Mouse (Mus musculus) forebrain, embryonic 15.5 days (tissue): Measurements from ENCODE around the gene Sec14l1. TPM values are rescaled to one million over a fixed set of nuclear protein-coding genes. Genes with fewer than 3 reads are reported as not detected.

Experiments used
- ATAC-seq: fragments of 200-750 bp; cut with Nextera tagmentation; replicated peaks from 2 replicates; pipeline ENCODE4 v1.8.0; 2017; ENCODE audit warnings: mild to moderate bottlenecking, moderate TSS enrichment, moderate library complexity
- H3K27ac ChIP-seq: fragments of 300-500 bp; sonication (generic); replicated peaks from 2 replicates; pipeline ENCODE4 v1.5.1; 2015; ENCODE audit warnings: mild to moderate bottlenecking, inconsistent platforms
- H3K27me3 ChIP-seq: fragments of 300-500 bp; sonication (generic); 2 replicates; pipeline ENCODE4 v1.6.1; 2015; ENCODE audit warnings: inconsistent platforms
- H3K36me3 ChIP-seq: fragments of 300-500 bp; sonication (generic); 2 replicates; pipeline ENCODE4 v1.6.1; 2015; ENCODE audit warnings: mild to moderate bottlenecking, inconsistent platforms
- H3K4me1 ChIP-seq: fragments of 300-500 bp; sonication (generic); 2 replicates; pipeline ENCODE4 v1.6.1; 2015; ENCODE audit warnings: inconsistent platforms
- H3K4me2 ChIP-seq: fragments of 300-500 bp; sonication (generic); replicated peaks from 2 replicates; pipeline ENCODE4 v1.6.1; 2015; ENCODE audit warnings: mild to moderate bottlenecking, inconsistent platforms
- H3K4me3 ChIP-seq: fragments of 300-500 bp; sonication (generic); 2 replicates; pipeline ENCODE4 v1.5.1; 2015; ENCODE audit warnings: mild to moderate bottlenecking, inconsistent platforms
- H3K9ac ChIP-seq: fragments of 300-500 bp; sonication (generic); replicated peaks from 2 replicates; pipeline ENCODE4 v1.6.1; 2015; ENCODE audit warnings: mild to moderate bottlenecking, inconsistent platforms
- H3K9me3 ChIP-seq: fragments of 300-500 bp; sonication (generic); 2 replicates; pipeline ENCODE4 v1.6.1; 2016; ENCODE audit warnings: inconsistent platforms
- WGBS: fragments of 180-500 bp; shearing (Covaris S2); methylation state at CpG from one replicate; pipeline ENCODE4 v1.1.7; 2015; ENCODE audit warnings: mixed read lengths; 5-methylcytosine and 5-hydroxymethylcytosine counted together
- polyA plus RNA-seq: library from polyadenylated mRNA; unstranded; fragments of >200 nt; fragmentation: Nextera tagmentation; extraction: Ambion mirVana; gene quantifications from 2 replicates; pipeline ENCODE4 v1.2.1, GENCODE M21; 2015

The Sec14l1 gene
- polyA plus RNA-seq, 1 experiment from 2014 or later: 76.8 TPM

DNA sequence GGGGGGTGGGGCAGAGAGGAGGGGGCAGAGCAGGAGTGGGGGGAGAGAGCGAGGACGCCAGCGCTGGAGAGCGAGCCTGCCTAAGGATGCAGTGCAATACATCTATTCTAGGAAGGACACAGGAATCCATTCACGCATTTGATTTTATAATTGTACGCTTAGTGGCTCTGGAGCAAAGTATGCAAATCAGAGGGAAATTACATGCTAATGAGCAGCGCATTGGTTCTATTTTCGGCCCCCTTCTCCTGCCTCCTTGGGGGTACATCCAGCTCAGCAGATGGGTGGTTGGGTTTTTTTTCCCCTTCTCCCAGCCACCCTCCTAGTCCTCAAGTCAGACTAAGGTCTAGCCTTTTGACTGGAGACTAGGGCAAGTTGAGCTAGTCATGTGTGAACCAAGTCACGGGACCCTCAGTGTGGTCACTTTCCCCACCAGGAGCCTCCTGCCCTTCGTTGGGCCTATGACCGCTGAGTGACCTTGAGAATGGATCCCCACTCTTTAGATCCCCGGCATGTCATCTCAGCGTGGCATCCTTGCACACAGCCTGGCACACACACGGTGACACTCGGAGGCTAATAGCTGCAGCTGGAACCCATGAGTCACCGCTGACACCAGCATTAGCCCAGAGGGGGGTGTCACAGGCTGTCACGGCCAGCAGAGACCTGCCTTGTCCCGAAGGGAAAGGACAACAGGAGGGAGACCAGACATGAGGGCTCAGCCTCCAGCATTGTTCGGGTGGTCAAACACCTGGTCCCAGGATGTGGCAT, 55.0 kb downstream of the Sec14l1 start:
- WGBS: 57% methylated on average over 19 of the region's 19 CpGs
- Histone ChIP-seq H3K4me3 (no peak overlapping the region), H3K27me3 (no peaks in the 10 kb centered on the region), H3K4me2 (no peak overlapping the region), H3K36me3 (no peaks in the 10 kb centered on the region), H3K9ac (no peak overlapping the region), H3K27ac (peak overlapping the region; percentile 84), H3K4me1 (peaks cover 35% of the 10 kb centered on the region), H3K9me3 (no peaks in the 10 kb centered on the region)
- peak; percentile 80 for ATAC-seq

DNA sequence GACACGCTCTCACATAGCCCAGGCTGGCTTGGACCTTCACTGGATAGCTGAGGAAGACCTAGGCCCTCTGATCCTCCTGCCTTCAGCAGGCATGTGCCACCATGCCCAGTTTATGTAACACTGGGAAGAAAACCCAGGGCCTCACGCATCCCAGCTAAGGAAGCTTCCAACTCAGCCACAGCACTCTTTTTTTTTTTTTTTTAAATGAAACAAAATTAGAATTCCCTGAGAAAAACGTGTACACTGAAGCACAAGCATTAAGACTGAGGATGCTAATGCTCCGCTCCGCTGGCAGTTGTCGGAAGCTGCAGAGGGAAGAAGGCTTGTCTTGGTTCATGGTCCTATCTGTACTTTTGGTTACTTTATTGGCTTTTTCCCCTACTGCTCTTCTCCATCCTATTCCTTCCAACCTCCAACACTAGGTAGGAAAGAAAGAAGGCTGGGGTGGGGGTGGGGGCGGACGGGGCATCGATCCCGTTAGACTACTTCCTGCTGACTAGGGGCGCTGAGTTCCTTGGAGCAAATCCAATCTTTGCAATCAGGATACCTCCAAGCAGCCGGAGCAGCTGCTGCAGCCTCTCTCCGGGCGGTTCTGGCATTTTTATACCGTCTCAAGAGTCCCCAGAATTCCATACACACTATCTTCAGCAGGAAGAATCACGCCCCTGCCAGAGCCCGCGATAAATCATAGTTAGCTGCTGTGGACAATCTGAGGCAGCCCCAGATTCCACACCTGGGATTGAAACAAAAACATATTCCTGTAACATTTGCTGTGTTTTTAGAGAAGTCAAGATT, 59.3 kb downstream of the Sec14l1 start:
- H3K4me3 ChIP-seq: no peak overlapping the region
- H3K4me2 ChIP-seq: peak overlapping the region; percentile 23
- no peak for ATAC-seq
- H3K36me3 ChIP-seq: no peaks in the 10 kb centered on the region
- H3K27ac ChIP-seq: peak overlapping the region; percentile 28
- no peaks in the 10 kb centered on the region for H3K9me3 ChIP-seq
- H3K27me3 ChIP-seq: no peaks in the 10 kb centered on the region
- 40% methylated on average over 18 of the region's 18 CpGs for WGBS
- peaks cover 29% of the 10 kb centered on the region for H3K4me1 ChIP-seq
- H3K9ac ChIP-seq: no peak overlapping the region

DNA sequence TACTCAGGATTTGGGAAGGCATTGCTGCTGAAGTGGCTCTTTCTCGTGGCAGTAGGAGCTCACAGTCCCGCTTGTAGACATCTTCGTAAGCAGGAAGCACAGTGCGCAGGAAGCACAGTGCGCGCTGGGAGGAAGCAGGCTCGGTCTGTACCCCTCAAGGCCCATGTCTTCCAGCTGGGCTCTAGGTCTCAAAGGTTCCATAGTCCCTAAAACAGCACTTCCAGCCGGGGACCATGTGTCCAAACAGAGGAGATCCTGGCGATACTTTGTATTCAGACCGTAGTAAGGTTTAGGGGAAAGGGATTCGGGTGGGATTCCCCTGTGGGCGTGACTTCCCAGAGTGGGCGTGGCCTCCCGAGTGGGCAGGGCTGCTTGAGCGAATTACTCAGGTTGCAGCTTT, 60.0 kb downstream of the Sec14l1 start:
- H3K9ac ChIP-seq: no peak overlapping the region
- peaks cover 24% of the 10 kb centered on the region for H3K4me1 ChIP-seq
- H3K4me2 ChIP-seq: peak overlapping the region; percentile 23
- H3K27ac ChIP-seq: peak overlapping the region; percentile 28
- no peak overlapping the region for H3K4me3 ChIP-seq
- no peak for ATAC-seq
- H3K36me3 ChIP-seq: no peaks in the 10 kb centered on the region
- WGBS: 50% methylated on average over 15 of the region's 15 CpGs
- H3K9me3 ChIP-seq: no peaks in the 10 kb centered on the region
- H3K27me3 ChIP-seq: no peaks in the 10 kb centered on the region

DNA sequence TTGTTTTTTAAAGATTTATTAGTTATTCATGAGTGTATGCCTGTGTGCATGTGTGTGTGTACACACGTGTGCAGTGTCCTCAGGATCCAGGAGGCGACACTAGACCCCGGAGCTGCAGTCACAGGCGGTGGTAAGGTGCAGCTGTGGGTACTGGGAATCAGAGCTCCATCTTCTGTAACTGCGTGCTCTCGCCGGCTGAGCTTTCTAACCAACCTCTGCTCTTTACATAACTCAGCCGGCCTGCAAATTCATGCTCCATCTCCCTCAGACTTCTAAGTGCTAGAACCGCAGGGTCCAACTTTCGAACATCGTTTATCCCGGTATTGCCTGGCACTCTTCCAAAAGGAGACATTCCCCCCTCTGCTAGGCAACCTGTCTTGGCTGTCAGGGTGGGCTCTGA, 60.5 kb downstream of the Sec14l1 start:
- Histone ChIP-seq H3K4me3 (no peak overlapping the region), H3K27ac (no peak overlapping the region), H3K9me3 (no peaks in the 10 kb centered on the region), H3K9ac (no peak overlapping the region), H3K4me2 (no peak overlapping the region), H3K36me3 (no peaks in the 10 kb centered on the region), H3K4me1 (peaks cover 18% of the 10 kb centered on the region), H3K27me3 (no peaks in the 10 kb centered on the region)
- ATAC-seq: no peak
- WGBS: 65% methylated on average over 12 of the region's 12 CpGs

DNA sequence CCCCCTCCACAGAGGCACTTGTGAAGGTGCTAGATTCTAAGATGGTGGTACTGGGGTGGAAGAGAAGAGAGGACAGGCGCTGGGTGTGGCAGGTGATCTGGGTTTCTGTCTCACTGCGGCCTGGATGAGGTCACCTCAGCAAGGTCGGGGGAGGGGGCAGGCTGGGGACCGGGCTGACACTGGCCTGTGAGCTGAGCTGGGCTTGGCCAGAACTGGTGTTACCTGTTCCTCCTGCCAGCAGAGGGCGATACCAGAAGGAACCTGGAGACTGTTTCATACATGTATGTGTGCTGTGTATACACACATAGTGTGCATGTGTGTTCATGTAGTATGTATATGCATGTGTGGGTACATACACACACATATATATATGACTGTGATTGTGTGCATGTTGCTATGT, 61.3 kb downstream of the Sec14l1 start:
- no peaks in the 10 kb centered on the region for H3K27me3 ChIP-seq
- no peak overlapping the region for H3K4me2 ChIP-seq
- H3K9ac ChIP-seq: no peak overlapping the region
- H3K4me1 ChIP-seq: peaks cover 17% of the 10 kb centered on the region
- no peak overlapping the region for H3K4me3 ChIP-seq
- no peak overlapping the region for H3K27ac ChIP-seq
- H3K9me3 ChIP-seq: no peaks in the 10 kb centered on the region
- 25% methylated on average over 5 of the region's 5 CpGs for whole genome bisulfite sequencing
- H3K36me3 ChIP-seq: no peaks in the 10 kb centered on the region
- ATAC-seq: no peak

DNA sequence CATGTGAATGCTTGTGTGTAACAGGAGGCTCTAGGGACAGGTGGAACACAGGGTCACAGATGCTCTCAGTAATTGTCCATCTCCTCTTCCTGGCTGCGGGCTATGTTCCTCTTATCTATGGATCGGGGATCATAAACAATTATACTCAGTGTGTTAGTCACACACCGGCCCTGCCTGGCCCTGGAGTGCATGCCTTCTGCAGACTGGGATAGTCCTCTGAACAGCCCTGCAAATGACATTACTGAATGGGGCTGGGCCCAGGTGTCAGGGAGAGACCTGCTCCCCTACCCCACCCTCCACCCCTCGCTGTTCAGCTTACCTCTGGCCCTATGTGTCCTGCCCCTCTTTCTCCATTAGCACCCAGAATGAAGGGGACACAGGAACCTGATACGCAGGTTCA, 61.9 kb downstream of the Sec14l1 start:
- H3K27ac ChIP-seq: no peak overlapping the region
- H3K4me1 ChIP-seq: peaks cover 17% of the 10 kb centered on the region
- ATAC-seq: peak; percentile 39; the same call in 1 of the 2 replicates
- no peaks in the 10 kb centered on the region for H3K36me3 ChIP-seq
- H3K9me3 ChIP-seq: peaks cover 2% of the 10 kb centered on the region; the same call in 1 of the 2 replicates
- H3K27me3 ChIP-seq: no peaks in the 10 kb centered on the region
- no peak overlapping the region for H3K4me3 ChIP-seq
- no peak overlapping the region for H3K9ac ChIP-seq
- WGBS: 76% methylated on average over 5 of the region's 5 CpGs
- no peak overlapping the region for H3K4me2 ChIP-seq

DNA sequence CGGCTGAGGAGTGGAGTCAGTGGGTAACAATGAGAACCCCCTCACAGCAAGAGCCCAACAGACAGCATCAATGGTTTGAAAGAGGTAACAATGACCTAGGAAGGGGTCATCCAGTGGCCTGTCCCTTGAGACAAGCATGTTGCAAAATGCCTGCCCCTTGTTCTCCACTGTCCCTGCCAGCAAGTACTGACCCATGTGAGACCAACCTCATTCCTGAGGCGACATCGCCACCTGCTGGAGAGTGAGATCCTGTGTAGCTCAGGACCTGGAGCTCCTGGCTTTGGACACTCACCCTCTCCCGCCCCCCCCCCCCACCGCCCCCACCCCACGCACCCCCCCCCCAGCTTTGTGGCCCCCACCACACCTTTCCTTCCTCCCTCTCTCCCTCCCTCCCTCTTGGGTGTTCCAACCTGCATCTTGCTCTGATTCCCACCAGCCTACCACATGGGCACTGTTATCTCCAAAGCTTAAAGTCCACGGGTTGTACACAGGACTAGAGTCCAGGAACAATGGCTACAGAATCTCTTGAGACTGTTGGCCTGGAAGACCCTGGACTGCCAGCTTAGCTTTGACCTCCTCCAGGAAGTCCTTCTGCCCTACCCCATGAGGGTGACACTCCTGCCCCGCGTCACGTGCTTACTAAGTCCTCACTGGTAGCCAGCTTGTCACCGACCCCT, 62.5 kb downstream of the Sec14l1 start:
- H3K4me2 ChIP-seq: no peak overlapping the region
- WGBS: 45% methylated on average over 11 of the region's 11 CpGs
- H3K27ac ChIP-seq: no peak overlapping the region
- no peaks in the 10 kb centered on the region for H3K27me3 ChIP-seq
- no peaks in the 10 kb centered on the region for H3K36me3 ChIP-seq
- no peak overlapping the region for H3K9ac ChIP-seq
- peaks cover 17% of the 10 kb centered on the region for H3K4me1 ChIP-seq
- no peak overlapping the region for H3K4me3 ChIP-seq
- H3K9me3 ChIP-seq: peaks cover 5% of the 10 kb centered on the region; the same call in 1 of the 2 replicates
- peak; percentile 83 for ATAC-seq

DNA sequence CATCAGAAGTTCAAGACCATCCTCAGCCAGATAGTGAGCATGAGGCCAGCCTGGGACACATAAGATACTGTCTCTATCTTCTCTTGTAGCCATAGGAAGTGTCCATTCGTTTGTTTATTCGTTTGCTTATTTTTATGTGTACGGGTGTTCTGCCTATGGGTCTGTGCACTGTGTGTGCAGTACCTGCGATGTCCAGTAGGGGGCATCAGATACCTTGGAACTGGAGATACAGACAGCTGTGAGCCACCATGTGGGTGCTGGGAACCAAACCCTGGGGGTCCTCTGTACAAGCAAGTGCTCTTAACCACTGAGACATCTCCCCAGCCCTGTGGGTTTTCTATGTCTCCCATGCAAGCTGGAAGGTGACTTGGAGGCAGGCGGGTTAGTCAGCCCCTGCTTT, 64.9 kb downstream of the Sec14l1 start:
- Histone ChIP-seq H3K27ac (no peak overlapping the region), H3K9ac (no peak overlapping the region), H3K9me3 (peaks cover 5% of the 10 kb centered on the region; the same call in 1 of the 2 replicates), H3K4me1 (peaks cover 3% of the 10 kb centered on the region), H3K4me2 (no peak overlapping the region), H3K4me3 (no peak overlapping the region), H3K27me3 (no peaks in the 10 kb centered on the region), H3K36me3 (no peaks in the 10 kb centered on the region)
- 82% methylated on average over 5 of the region's 5 CpGs for WGBS
- ATAC-seq: no peak

DNA sequence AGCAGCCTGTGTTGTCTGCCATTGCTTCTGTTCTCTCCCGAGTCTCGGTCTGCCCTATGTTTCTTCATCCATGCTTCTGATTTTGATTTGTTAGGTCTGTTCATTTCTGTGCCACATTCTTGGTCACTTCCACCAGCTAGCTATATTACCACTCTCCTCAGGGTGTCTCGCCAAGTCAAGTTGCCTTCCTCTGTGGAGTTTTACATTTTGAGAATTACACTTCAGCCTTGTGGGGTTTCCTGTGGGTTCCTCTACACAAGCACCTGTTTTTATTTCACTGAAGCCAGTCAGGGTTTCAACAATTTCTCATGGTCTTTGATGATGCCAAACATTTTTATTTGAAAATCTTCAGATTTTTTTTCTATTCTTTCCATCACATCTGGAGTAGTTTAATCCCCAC, 67.8 kb downstream of the Sec14l1 start:
- Histone ChIP-seq H3K27ac (no peak overlapping the region), H3K9me3 (peaks cover 5% of the 10 kb centered on the region; the same call in 1 of the 2 replicates), H3K27me3 (no peaks in the 10 kb centered on the region), H3K4me3 (no peak overlapping the region), H3K4me1 (no peaks in the 10 kb centered on the region), H3K9ac (no peak overlapping the region), H3K4me2 (no peak overlapping the region), H3K36me3 (no peaks in the 10 kb centered on the region)
- no peak for ATAC-seq
- WGBS: 89% methylated on average over 3 of the region's 3 CpGs

DNA sequence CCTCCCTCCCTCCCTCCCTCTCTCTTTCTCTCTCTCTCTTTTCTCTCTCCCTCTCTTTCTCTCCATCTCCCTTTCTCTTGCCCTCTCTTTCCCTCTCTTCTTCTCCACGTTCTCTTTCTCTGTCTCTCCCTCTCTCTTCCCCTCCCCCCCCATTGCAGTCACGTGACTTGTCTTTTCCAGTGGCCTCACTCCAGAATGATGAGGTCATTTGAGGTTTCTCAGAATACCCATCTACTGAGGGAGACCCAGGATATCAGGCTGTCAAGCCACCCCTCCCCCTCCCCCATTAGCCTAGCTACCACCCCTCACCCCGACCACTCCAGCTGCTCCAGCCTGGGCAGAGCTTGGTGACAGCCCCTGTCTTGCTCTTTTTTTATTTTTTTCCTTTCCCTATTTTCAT, 68.3 kb downstream of the Sec14l1 start:
- ATAC-seq: no peak
- Histone ChIP-seq H3K36me3 (no peaks in the 10 kb centered on the region), H3K27me3 (no peaks in the 10 kb centered on the region), H3K9ac (no peak overlapping the region), H3K4me1 (no peaks in the 10 kb centered on the region), H3K4me3 (no peak overlapping the region), H3K27ac (no peak overlapping the region), H3K4me2 (no peak overlapping the region), H3K9me3 (peaks cover 5% of the 10 kb centered on the region; the same call in 1 of the 2 replicates)
- WGBS: 86% methylated on average over 3 of the region's 3 CpGs

DNA sequence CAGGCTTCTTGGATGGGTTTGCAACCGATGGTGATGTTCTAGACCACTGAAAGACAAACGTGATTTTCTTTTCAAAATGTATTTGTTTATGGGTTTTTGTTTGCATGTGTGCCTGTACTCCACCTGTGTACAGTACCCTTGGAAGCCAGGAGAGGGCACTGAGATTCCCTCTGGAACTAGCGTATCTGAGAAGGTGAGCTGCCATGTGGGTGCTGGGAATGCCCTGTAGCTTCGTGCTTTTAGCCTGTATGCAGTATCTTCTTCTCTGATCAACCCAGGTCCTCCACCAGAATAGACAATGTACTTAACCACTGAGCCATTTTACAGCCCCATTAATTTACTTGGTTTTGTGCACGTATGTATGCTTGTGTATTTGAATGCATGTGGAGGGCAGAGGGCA, 68.9 kb downstream of the Sec14l1 start:
- Histone ChIP-seq H3K4me1 (no peaks in the 10 kb centered on the region), H3K4me3 (no peak overlapping the region), H3K27ac (no peak overlapping the region), H3K36me3 (no peaks in the 10 kb centered on the region), H3K9ac (no peak overlapping the region), H3K27me3 (no peaks in the 10 kb centered on the region), H3K4me2 (no peak overlapping the region), H3K9me3 (peaks cover 5% of the 10 kb centered on the region; the same call in 1 of the 2 replicates)
- no peak for ATAC-seq
- 84% methylated on average over 5 of the region's 5 CpGs for WGBS
